In genomic region chr9:47253836-47254657, GRCm38 (mm10) we compare ENCODE assay signal across 16 mouse cellular contexts.
DNase-seq lines count a peak whose midpoint lies in the region; ATAC-seq and TF ChIP-seq lines count a peak whose summit lies in the region.
"Had no signal": no experiment of that assay in that cellular context is flagged by ENCODE, and none has a peak within 500 bp of the region (broad histone marks: within the 10 kb centered on the region; RNA-seq: fewer than 3 reads in every experiment).

No protein-coding gene starts in this region.

- H3K27me3 ChIP-seq in intestine, embryonic 15.5 days (replicated peaks), result no peaks in the 10 kb centered on the region
- H3K27me3 ChIP-seq in kidney, embryonic 15.5 days, result 0 out of 2 replicates have a peak, but pooled peaks cover 3% of the 10 kb centered on the region
- H3K27me3 ChIP-seq in liver, postnatal 0 days (ENCODE audit: insufficient read depth, low read length), result no peaks in the 10 kb centered on the region
- no peaks in the 10 kb centered on the region for H3K27me3 ChIP-seq in forebrain, embryonic 12.5 days
- H3K27me3 ChIP-seq: embryonic facial prominence, embryonic 12.5 days; liver, embryonic 15.5 days; neural tube, embryonic 15.5 days had no signal

- H3K4me2 ChIP-seq in intestine, embryonic 15.5 days (replicated peaks), result no peak overlapping the region
- 0 out of 2 replicates have a peak overlapping the region, but pooled peaks have one; percentile 1 for H3K4me2 ChIP-seq in kidney, embryonic 15.5 days
- H3K4me2 ChIP-seq in liver, postnatal 0 days (ENCODE audit: low read depth, low read length), result no peak overlapping the region
- H3K4me2 ChIP-seq in forebrain, embryonic 12.5 days, result no peak overlapping the region
- H3K4me2 ChIP-seq: embryonic facial prominence, embryonic 12.5 days; liver, embryonic 15.5 days; neural tube, embryonic 15.5 days had no signal

- H3K4me3 ChIP-seq in intestine, embryonic 15.5 days (replicated peaks), result no peak overlapping the region
- no peak overlapping the region for H3K4me3 ChIP-seq in kidney, embryonic 15.5 days (replicated peaks)
- no peak overlapping the region for H3K4me3 ChIP-seq in liver, postnatal 0 days (ENCODE audit: low read depth, low read length)
- no peak overlapping the region for H3K4me3 ChIP-seq in forebrain, embryonic 12.5 days (replicated peaks)
- H3K4me3 ChIP-seq: embryonic facial prominence, embryonic 12.5 days; liver, embryonic 15.5 days; midbrain, embryonic 10.5 days; neural tube, embryonic 15.5 days had no signal

- H3K27ac ChIP-seq in intestine, embryonic 15.5 days, result 0 out of 2 replicates have a peak overlapping the region, but pooled peaks have one; percentile 24
- peak overlapping the region; percentile 54 for H3K27ac ChIP-seq in kidney, embryonic 15.5 days
- peak overlapping the region; percentile 82 for H3K27ac ChIP-seq in liver, postnatal 0 days (ENCODE audit: low read depth)
- H3K27ac ChIP-seq in forebrain, embryonic 12.5 days, result no peak overlapping the region
- H3K27ac ChIP-seq: embryonic facial prominence, embryonic 12.5 days; liver, embryonic 15.5 days; midbrain, embryonic 10.5 days; neural tube, embryonic 15.5 days had no signal

- peak; percentile 91 for ATAC-seq in intestine, embryonic 15.5 days
- peak; percentile 69; the same call in 1 of the 2 replicates for ATAC-seq in kidney, embryonic 15.5 days (replicated peaks; ENCODE audit: low FRiP score)
- ATAC-seq in liver, postnatal 0 days, result peak; percentile 93
- ATAC-seq in forebrain, embryonic 12.5 days (ENCODE audit: low FRiP score), result no peak
- ATAC-seq: CD4-positive, CD25-positive, alpha-beta regulatory T cell, adult 4 months had no signal

- TF ChIP-seq CTCF in liver, postnatal 0 days (IDR thresholded peaks at IDR 0.05; ENCODE audit: low read depth), result no peak

- no peak overlapping the region for H3K9ac ChIP-seq in intestine, embryonic 15.5 days
- no peak overlapping the region for H3K9ac ChIP-seq in kidney, embryonic 15.5 days
- H3K9ac ChIP-seq in liver, postnatal 0 days (replicated peaks), result no peak overlapping the region
- no peak overlapping the region for H3K9ac ChIP-seq in forebrain, embryonic 12.5 days
- H3K9ac ChIP-seq: embryonic facial prominence, embryonic 12.5 days; liver, embryonic 15.5 days; neural tube, embryonic 15.5 days had no signal

- H3K9me3 ChIP-seq in intestine, embryonic 15.5 days, result no peaks in the 10 kb centered on the region
- H3K9me3 ChIP-seq in kidney, embryonic 15.5 days (replicated peaks), result no peaks in the 10 kb centered on the region
- H3K9me3 ChIP-seq in liver, postnatal 0 days (ENCODE audit: low read length), result 0 out of 2 replicates have a peak, but pooled peaks cover 3% of the 10 kb centered on the region
- H3K9me3 ChIP-seq in forebrain, embryonic 12.5 days, result peaks cover 5% of the 10 kb centered on the region; the same call in 1 of the 2 replicates
- H3K9me3 ChIP-seq: embryonic facial prominence, embryonic 12.5 days; liver, embryonic 15.5 days; midbrain, embryonic 10.5 days; neural tube, embryonic 15.5 days had no signal

- no peaks in the 10 kb centered on the region for H3K36me3 ChIP-seq in intestine, embryonic 15.5 days
- no peaks in the 10 kb centered on the region for H3K36me3 ChIP-seq in kidney, embryonic 15.5 days
- H3K36me3 ChIP-seq in liver, postnatal 0 days (replicated peaks; ENCODE audit: insufficient read depth, low read length), result no peaks in the 10 kb centered on the region
- H3K36me3 ChIP-seq in forebrain, embryonic 12.5 days (replicated peaks), result no peaks in the 10 kb centered on the region
- H3K36me3 ChIP-seq: embryonic facial prominence, embryonic 12.5 days; liver, embryonic 15.5 days; midbrain, embryonic 10.5 days; neural tube, embryonic 15.5 days had no signal

- DNase-seq in forelimb bud, embryonic 11.5 days (ENCODE audit: low read depth, low spot score), result peak; percentile 35
- peak; percentile 40 for DNase-seq in liver, postnatal 0 days
- DNase-seq in retina, embryonic 14.5 days (ENCODE audit: low spot score), result no peak
- no peak for DNase-seq in layer of hippocampus, postnatal 10 days (ENCODE audit: low spot score in 2 of 2)
- DNase-seq: adrenal gland, postnatal 36 days; heart, postnatal 14 days; lung, postnatal 36 days; thymus, postnatal 14 days had no signal

- TF ChIP-seq EP300 in liver, postnatal 0 days (IDR thresholded peaks at IDR 0.05; ENCODE audit: low read depth), result peak; percentile 70

- no peaks in the 10 kb centered on the region for H3K4me1 ChIP-seq in intestine, embryonic 15.5 days (replicated peaks)
- H3K4me1 ChIP-seq in kidney, embryonic 15.5 days, result peaks cover 8% of the 10 kb centered on the region
- no peaks in the 10 kb centered on the region for H3K4me1 ChIP-seq in liver, postnatal 0 days (ENCODE audit: insufficient read depth)
- 0 out of 2 replicates have a peak, but pooled peaks cover 3% of the 10 kb centered on the region for H3K4me1 ChIP-seq in forebrain, embryonic 12.5 days
- H3K4me1 ChIP-seq: embryonic facial prominence, embryonic 12.5 days; liver, embryonic 15.5 days had no signal

- 42% methylated on average over 13 of the region's 13 CpGs for WGBS in intestine, embryonic 15.5 days
- 20% methylated on average over 13 of the region's 13 CpGs for WGBS in kidney, embryonic 15.5 days
- 48% methylated on average over 13 of the region's 13 CpGs for WGBS in liver, postnatal 0 days (ENCODE audit: insufficient replicate concordance)
- 63% methylated on average over 13 of the region's 13 CpGs for WGBS in forebrain, embryonic 12.5 days

Comparison
In these comparisons a context has a peak if more than half of its experiments do, and no peak if none do; other contexts are left out.
1. DNase-seq: peak in forelimb bud, embryonic 11.5 days (single experiment) and liver, postnatal 0 days (single experiment); none in retina, embryonic 14.5 days (single experiment) and layer of hippocampus, postnatal 10 days (0 of 2).